Mouse (Mus musculus) neural tube, embryonic 10.5 days (tissue): Measurements from ENCODE around the gene Prm1.

Experiments used
- DNase-seq: peaks from one replicate; pipeline ENCODE4 v3.0.0-alpha.2; 2017; ENCODE audit warnings: low spot score; ENCODE audit errors: extremely low spot score

The Prm1 gene

DNA sequence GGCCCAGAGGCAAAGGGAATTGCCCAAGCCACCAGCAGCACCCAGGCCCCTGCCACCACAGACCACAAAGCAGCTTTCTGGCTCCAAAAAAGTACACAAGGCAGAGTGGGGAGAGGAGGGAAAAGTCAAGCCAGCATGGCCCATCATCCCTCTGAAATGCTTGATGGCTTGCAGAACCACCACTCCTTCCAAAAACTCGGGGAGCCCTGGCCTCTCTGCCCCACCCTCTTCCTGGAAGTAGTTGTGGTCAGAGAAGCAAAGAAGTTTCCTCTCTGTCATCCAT lies 22.5 kb downstream of the Prm1 start:
- DNase-seq = no peak

DNA sequence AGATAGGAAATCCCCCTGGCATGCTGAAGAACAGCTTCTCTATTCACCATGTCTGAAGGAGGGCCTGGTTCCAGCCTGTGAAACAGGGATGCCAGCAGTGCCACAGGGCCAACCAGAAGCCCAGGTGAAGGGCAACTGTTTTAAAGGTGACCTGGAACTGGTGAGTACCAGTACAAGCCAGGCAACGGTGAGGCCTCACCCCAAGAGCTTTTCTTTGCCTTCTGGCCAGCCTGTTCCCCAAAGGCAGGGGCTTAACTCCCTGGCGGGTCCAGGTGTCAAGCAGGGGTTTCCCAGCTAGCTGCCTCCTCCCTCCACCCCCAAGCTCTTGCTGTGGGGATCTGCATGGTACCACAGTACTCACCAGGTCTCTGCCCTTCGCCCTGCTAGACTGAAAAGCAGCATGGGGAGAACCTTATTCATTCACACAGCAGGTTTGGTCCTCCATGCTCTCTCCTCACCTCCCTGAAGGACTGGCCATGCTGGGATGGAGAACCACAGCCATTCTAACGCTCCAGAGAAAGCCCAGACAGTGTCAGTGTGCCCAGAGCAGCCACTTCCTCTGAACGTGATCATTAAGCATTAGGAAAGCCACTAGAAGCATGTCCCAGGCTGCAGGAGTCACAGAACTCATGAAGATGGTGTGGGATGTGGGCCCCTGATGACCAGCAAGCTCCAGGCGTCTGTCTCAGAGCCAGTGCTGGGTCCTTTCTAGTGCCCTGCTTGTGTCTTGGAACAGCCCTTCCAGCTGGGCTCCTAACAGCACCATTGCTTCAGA lies 23.1 kb downstream of the Prm1 start:
- no peak for DNase-seq

DNA sequence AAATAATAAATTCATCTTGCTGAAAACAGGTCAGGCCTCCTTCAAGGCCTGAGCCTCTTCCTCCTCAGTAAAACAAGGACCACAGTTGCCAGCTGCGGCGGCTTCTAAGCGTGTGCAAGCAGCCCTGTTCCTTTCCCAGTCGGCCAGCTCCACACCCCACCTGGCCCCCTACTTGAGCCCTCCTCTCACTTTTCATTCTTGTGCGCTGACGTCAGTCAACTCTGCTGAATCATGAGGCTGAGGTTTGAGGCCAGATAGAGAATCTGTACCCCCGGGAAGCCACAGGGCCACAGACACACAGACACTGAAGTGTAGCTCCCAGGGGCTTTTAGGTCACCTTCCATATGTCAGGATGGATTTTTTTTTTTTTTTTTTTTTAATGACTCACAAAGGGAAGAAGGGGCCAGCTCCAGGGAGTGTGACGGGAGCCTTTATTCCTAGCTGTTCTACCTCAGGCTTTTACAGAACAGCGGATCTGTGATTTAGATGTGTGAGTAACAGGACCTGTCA lies 23.7 kb downstream of the Prm1 start:
- DNase-seq = no peak

DNA sequence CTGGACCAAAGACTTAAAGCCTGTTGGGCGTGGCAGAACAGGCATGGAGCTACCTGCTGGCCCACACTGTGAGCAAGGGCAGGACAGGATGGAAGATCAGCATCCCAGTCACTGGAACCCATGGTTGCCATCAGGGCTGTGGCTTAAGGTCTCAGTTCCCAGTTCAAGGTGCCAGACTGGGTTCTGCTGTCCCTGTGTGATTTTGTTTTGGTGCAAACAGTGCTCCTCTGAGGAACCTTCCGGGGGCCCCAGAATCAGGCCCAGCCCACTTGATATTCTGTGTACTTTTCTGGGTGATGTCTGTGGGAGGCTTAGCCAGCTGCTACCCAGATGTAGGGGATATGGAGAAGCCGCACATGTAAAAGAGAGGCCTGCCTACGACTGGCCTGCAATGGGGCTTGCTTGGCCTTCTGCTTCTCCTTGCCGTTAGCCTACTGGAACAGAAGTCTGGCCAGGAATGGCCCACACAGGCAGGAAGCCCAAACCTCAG lies 25.0 kb downstream of the Prm1 start:
- DNase-seq = no peak

DNA sequence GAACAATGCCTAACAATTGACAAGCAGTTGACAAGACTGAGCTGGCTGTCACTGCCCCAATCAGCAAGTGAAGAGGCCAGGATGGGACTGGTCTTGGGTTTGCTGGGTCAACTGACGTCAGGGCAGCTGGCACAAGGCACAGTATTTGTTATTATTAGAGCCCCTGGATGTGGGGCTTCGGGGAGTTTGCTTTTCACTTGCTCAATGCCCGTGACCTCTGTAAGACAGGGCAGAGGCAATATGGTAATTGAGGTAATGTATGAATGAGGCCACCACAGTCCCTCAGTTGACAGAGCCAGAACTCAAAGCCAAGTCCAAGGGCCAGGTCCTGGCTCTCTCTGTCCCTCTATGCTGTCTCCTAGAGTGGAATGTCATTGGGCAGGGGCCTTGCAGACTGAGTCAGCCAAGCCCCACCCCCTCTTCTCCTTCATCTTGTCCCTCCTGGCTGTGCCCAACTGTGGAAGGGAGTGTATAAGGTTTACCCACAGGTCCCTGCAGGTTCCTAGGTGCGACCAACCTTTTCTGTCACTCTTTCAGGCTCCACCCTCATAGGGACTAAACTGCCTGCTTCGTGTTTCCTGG lies 28.0 kb downstream of the Prm1 start:
- no peak for DNase-seq

DNA sequence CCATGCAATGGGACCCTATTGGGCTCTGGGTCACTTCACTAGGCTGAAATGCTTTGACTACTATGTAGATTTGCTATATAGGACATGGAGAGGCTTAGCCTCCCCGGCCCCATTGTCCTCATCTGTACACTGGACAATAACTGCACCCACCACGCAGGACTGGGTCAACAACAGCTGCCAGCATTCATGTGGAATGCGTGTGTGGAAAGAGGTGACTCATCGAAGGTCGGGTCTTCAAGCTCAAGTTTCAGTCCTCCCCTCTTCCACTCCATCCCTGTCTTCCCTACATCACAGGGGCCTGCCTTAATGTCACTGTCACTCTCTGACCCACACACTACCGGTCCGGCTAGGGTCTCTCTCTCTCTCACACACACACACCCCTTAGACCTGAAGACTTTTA lies 29.3 kb downstream of the Prm1 start:
- DNase-seq = no peak

DNA sequence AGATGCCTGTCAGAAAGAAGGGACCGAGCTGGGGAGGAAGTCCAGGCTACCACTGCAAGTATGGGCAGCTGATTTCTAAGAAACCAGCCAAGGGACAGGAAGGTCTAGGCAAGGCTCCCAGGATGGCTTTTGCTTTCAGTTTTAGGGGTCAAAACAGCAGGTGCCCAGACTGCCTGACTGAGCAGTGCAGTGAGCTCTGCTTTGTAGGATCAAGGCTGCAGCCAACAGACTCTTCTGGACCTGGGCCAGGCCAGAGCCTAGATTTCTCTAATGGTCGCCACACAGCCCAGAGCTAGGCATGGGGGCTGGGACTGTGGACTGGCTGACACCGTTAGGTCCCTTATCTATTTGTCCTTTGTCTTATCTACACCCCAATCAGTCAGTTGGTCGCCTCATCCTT lies 30.9 kb downstream of the Prm1 start:
- no peak for DNase-seq

DNA sequence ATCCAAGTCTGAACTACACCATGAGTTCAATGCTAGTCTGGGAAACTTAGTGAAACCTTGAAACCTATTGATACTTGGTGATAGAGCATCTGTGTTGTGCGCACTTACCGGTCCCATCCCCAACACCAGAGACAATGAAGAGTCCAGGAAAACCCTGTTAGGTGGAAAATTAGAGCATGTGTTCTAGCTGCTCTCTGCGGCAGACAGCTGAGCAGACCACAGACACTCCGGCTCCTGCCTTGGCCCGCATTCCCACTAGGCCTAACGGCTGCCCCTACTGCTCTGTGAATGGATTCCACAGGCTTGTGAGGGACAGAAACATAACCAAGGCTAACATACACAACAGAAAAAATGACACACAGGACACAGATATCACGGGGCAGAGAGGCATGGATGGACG lies 32.1 kb downstream of the Prm1 start:
- no peak for DNase-seq

DNA sequence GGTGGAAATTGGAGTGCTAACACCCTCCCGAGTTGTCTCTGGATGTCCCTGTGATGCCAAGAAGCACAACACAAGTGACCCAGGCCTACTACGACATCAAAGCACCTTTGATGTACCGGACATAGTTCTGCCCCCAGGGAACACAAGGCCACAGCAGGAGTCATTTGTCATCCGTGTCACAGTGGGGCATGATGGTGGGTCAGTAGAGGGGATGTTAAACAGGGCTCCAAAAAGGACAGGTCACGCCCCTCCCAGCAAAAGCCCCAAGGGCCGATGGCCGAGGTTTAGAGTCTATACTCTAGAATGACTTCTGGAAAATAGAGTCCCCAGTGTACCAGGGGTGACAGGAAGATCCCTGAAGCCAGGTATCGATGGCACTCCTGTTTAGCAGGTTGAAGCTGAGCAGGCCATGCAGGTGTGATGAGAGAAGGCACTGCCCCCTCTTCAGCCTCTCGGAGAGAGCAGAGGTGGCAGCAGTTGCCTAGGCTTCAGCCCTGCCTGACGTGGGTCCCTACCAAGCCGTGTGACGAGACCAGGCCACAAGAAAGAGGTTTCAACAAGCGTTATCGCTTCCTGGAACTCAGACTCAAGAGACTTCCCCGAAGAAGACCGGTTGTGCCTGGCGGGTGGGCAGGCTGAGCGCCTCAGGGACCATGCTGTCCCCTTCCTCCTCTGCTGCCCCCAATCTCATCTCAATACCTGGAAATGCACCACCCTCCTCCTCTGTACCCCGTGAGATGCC lies 33.7 kb downstream of the Prm1 start:
- DNase-seq = no peak

DNA sequence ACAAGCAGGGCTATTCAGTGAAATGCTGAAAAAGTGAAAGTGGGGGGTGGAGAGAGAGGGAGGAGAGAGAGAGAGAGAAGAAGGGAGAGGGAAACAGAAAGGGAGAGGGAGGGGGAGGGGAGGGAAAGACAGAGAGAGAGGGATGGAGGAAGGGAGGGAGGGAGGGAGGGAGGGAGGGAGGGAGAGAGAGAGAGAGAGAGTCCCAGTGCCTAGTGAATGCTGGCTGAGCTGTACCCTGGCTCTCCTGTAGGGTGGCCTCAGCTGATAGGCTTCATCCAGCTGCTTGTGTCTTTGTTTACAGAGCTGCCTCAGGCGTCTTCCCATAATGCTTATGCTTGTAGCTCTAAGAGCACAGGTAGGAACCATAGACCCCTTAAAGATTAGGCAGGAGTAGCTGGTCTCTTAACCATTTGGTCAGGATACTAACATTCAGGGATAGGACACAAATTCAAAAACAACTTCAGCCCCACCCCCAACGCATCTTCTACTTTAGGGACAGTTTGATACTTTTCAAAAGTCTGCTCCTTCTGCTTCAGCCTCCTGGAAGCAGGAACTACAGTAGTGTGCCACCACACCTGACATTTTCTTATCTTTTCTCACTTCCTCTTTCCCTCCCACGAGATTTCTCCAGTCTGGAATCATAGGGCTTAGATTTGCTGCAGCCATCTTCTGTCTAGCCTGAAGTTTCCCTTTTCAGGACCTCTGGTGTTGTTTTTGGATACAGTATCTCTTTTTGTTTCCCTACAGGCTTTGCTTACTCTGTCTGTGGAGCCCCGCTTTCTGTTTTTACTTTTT lies 34.9 kb downstream of the Prm1 start:
- no peak for DNase-seq

DNA sequence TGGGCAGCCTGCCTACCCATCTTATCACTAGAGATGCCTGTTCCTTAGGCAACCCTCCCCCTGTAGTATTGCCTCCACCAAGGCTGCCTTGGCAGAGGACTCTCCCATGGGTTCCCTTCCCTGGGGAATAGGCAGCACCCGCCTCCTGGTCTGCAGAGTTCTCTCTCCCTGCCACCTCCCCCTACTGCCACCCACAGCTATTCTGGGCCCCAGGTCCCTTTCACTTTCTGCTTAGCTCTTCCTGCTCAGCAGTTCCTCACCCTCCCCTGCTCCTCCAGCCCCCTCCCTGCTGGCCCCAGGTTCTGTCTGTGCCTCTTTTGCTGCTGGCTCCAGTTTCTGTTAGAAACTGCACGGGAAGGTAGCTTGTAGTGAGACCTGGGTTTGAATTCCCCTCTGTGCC lies 36.0 kb downstream of the Prm1 start:
- no peak for DNase-seq

DNA sequence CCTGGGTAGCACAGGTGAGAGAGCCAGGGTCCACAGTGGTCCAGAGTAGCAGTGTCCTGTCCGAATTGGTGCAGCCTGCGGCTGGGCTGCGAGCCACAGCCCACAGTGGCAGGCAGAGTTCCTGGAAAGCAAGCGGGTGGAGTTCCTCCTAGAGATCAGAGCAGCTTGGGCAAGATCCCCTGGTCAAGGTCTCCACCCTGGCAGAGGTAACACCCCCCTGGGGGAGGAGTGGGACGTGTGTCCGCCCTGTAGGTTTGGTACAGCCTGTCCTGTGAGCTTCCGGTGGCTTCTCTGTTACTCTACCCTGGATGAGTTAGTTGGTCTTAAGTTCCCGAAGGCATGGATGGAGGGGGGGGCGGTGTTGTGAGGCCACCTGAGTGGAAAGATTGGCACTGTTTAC lies 36.8 kb downstream of the Prm1 start:
- DNase-seq = no peak

DNA sequence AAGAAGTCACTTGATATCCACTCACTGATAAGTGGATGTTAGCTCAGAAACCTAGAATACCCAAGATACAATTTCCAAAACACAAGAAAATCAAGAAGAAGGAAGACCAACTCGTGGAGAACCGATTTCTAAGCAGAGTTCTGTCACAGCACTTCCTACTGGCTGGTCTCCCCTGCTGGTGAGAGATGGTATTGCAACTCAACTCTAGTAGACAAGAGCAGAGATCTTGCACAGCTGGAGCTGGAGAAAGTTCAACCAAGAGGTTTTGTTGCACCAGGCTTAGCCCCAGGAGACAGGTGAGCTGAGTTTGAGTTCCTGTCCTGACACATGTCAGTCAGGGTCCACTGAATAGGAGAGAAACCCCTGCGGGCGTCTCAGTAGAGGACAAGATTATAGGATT lies 38.5 kb downstream of the Prm1 start:
- peak; percentile 59 for DNase-seq

DNA sequence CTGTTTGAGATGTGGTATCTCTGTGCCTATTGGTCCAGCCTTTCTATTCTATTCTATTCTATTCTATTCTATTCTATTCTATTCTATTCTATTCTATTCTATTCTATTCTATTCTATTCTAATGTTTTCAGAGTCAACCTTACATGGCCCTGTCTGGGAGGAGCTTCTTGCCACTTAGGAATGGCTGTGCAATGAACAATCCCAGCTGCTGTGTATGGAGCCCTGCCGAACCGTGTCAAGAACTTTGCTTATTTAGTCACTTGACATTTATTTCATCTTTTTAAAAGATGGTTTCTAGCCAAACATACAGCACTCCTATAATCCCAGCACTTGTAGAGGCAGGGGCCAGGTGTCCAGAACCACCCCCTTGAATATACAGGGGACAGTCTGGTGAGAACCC lies 41.3 kb downstream of the Prm1 start:
- no peak for DNase-seq

DNA sequence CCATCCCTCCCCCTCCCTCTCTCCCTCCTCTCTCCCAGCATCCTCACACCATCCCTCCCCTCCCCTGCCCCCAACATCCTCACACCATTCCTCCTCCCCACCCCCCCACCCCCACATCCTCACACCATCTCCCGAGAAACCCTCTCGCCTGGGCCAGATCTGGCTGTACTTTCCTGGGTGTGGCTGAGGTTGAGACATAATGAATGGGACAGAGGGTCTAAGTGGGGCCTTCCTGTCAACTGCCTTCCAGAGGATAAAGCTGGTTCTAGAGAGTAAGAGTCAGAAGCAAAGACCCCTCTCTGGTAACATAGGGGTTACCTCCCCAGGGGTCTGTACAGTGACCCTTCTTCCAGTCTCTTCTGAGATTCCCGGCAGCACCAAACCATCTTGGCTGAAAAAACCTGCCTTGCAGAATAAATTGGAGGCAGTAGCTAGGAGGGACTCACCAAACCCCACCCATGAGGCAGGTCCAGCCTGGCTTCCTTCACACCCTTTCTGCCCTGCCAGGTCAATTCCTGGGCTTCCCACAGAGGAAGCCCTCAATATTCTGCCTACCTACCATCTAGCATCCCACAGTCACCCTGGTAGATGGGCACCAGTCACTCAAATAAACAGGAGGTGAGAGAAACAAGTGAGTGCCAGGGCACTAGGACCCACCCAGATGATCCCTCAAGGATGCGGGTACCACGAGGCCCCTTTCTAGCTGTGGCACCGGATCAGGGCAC lies 41.9 kb downstream of the Prm1 start:
- DNase-seq = no peak

DNA sequence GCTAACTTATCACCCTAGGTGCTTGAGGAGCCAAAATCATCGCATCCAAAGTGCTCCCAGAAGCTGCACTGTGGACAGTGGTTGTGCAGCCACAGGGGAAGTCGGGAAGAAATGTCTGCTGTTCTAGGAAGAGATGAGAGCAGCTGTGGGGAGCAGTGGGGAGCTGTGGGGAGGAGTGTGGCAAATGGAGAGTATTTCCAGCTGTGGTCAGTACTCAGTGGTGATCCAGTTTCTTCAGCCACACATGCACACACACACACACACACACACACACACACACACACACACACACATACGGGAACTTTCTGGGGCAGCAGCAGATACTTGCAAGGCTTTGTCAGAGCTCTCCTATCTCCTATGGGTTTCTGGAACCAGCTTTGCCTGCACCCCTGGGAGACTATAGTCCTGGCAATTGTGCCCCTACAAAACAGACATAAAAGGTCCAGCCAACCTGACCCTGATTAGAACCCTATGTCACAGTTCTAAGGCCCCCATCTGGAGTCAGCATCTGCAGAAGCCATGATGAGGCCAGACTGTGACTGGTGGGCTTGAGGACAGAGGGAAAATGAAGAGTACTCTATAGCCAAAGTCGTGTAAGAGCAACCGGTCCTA lies 43.0 kb downstream of the Prm1 start:
- DNase-seq = no peak

DNA sequence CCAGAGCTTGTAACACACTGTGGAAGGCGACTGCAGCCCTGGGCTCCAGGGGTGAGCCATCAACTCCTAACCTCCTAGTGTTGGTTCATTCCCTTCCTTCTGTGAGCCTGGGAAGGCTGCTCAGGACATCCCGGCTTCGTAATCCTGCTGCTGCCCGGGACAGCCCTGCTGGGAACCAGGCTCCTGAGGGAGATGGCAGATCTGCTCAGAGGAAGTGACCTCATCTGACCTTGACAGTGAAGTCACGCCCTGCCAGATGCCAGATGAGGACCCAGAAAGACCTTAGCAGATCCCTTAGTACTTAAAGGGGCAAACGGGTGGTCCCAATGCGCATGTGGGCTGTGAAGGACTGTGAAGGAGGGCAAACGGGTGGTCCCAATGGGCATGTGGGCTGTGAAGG lies 44.5 kb downstream of the Prm1 start:
- no peak for DNase-seq

DNA sequence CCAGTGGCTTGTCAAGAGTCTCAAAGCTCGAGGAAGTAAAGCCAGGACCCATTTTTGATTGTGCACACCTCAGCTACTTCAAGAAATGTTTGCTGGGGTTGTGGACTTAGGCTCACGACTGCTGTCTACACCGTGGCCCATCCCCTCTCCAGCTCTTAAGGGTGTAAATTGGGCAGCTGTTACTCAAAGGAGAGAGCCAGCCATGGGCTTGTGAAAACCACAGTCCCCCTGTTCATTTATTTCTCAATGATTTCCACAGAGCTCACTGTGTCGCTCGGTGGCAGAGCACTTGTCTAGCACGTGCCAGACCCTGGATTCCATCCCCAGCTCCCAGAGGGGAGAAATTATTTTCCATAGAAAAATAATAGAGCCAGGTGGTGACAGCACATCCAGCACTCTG lies 49.5 kb downstream of the Prm1 start:
- no peak for DNase-seq

DNA sequence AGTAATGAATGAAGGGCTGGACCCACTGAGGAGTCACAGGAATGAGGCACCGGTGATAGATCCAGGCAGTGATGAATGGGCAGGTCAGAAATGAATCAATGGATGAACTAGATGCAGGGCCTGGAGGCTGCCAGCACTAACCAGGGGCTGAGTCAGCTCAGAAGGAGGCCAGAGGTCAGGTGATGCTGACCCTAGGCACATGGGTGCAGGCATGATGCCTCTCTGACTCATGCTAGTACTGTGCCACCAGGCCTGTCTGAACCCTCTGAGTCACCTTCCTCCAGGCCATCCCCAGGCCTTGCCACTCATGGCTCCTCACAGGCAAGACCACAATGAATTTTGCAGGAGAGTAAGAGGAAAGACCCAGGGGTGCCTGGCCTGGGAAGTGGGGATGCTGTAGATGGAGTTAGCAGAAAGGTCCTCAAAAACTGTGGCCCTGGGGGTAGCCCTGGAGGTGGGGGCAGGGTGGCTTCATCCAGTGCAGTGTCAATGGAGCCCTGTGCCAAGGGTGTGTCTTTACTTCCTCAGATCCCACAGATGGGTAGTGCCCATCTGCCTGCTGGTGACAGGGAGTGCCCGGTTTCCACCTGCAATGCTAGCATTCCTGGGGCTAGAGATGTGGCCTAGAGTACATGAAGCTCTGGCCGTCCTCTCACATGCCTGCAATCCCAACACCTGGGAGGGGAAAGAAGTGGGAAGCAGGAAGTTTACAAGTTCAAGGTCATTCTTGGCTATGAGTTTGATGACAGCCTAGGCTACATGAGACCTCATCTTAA lies 50.9 kb downstream of the Prm1 start:
- no peak for DNase-seq

DNA sequence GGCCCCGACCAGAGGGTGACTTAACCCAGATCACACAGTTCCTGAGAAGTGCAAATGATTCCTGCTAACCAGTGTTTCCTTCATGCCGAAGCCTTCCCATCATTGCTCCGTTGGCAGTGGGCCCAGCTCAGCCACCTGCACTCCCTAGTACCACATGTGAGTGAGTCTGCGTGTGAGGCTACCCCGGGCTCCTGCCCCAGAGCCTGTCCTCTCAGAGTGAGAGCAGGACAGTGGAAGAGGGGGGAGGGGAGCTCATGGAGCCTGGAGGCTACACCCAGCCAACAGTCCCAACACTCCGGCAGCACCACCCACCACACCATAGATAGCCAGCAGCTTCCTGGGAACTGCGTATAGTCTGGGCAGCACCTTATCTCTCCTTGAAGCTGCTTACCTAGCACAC lies 55.8 kb downstream of the Prm1 start:
- no peak for DNase-seq
